Mouse (Mus musculus): ENCODE data around the gene Vmn1r80. TPM values are rescaled to one million over a fixed set of nuclear protein-coding genes. Genes with fewer than 3 reads are reported as not detected.
"Not testable (repeated sequence)": the region's sequence is repeated elsewhere in the genome, so short reads cannot be mapped to it uniquely, and the experiment has no call there.

The Vmn1r80 gene
- polyA plus RNA-seq (2015; fragmentation: Nextera tagmentation; extraction: Ambion mirVana) = not detected in 2 replicates

DNA sequence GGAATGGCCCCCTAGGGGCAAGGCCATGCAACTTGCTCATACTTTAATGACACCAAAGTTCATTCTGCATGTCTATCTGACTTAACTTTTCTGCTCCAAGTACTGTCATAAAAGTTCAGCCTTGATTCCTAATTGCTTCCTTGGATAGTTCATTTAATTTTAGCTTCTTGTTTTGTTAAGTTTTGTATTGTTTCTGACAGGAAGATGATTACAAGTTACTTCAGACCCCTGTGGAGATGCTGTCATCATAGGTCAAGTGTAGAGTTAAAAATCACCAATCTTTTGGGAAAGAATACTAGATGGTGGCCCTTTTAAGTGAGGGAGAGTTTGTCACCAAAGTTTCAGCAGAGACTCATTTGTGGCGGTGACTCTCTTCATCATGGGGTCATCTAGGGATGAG lies at the start of gene Vmn1r80:
Vmn1r80 (plus strand) TSS at position 301 of the 400 bp plus-strand sequence.
- H3K4me1 ChIP-seq (ENCODE audit: control insufficient read depth, insufficient read depth, low read length) = no peaks in the 10 kb centered on the region
- WGBS = 81% methylated on average over 1 of the region's 1 CpGs
- H3K9ac ChIP-seq (ENCODE audit: low read length) = no peak within 1 kb of the TSS
- no peaks in the 10 kb centered on the region for H3K36me3 ChIP-seq (ENCODE audit: control insufficient read depth, insufficient read depth, low read length)
- no peak for ATAC-seq (ENCODE audit: insufficient read depth, low FRiP score)
- no peak within 1 kb of the TSS for H3K27ac ChIP-seq (ENCODE audit: low read length)
- H3K9me3 ChIP-seq (replicated peaks; ENCODE audit: control insufficient read depth, low read length) = 0 out of 2 replicates have a peak, but pooled peaks cover 2% of the 10 kb centered on the region
- no peak within 1 kb of the TSS for H3K4me3 ChIP-seq (replicated peaks; ENCODE audit: low read length)
- H3K27me3 ChIP-seq (ENCODE audit: control insufficient read depth, insufficient read depth, low read length) = no peaks in the 10 kb centered on the region
- no peak within 1 kb of the TSS for H3K4me2 ChIP-seq (ENCODE audit: low read depth, low read length)

GRCm38 (mm10) chr7:12149957-12150356 lies 39.1 kb upstream of the Vmn1r80 start, which contains the start of gene Vmn1r78:
TSS of gene Vmn1r78 (plus strand) at chr7:12150257.
- no peak within 1 kb of the TSS for H3K4me2 ChIP-seq (ENCODE audit: low read depth, low read length)
- ATAC-seq (ENCODE audit: insufficient read depth, low FRiP score) = no peak
- H3K4me3 ChIP-seq (replicated peaks; ENCODE audit: low read length) = no peak within 1 kb of the TSS
- 49% methylated on average over 2 of the region's 2 CpGs for WGBS
- no peaks in the 10 kb centered on the region for H3K36me3 ChIP-seq (ENCODE audit: control insufficient read depth, insufficient read depth, low read length)
- H3K4me1 ChIP-seq (ENCODE audit: control insufficient read depth, insufficient read depth, low read length) = no peaks in the 10 kb centered on the region
- H3K9ac ChIP-seq (ENCODE audit: low read length) = no peak within 1 kb of the TSS
- H3K27ac ChIP-seq (ENCODE audit: low read length) = no peak within 1 kb of the TSS
- 0 out of 2 replicates have a peak, but pooled peaks cover 8% of the 10 kb centered on the region for H3K9me3 ChIP-seq (replicated peaks; ENCODE audit: control insufficient read depth, low read length)
- H3K27me3 ChIP-seq (ENCODE audit: control insufficient read depth, insufficient read depth, low read length) = no peaks in the 10 kb centered on the region

GRCm38 (mm10) chr7:12156463-12156862 lies 32.6 kb upstream of the Vmn1r80 start:
- not testable (repeated sequence) for H3K9ac ChIP-seq (ENCODE audit: low read length); ATAC-seq (ENCODE audit: insufficient read depth, low FRiP score); H3K27me3 ChIP-seq (ENCODE audit: control insufficient read depth, insufficient read depth, low read length); H3K27ac ChIP-seq (ENCODE audit: low read length); H3K4me3 ChIP-seq (replicated peaks; ENCODE audit: low read length); H3K9me3 ChIP-seq (replicated peaks; ENCODE audit: control insufficient read depth, low read length); H3K4me1 ChIP-seq (ENCODE audit: control insufficient read depth, insufficient read depth, low read length); H3K4me2 ChIP-seq (ENCODE audit: low read depth, low read length); H3K36me3 ChIP-seq (ENCODE audit: control insufficient read depth, insufficient read depth, low read length)
- whole genome bisulfite sequencing = 13% methylated on average over 1 of the region's 1 CpGs

GRCm38 (mm10) chr7:12170979-12171378 lies 18.1 kb upstream of the Vmn1r80 start, which contains the start of gene Vmn1r79:
TSS of gene Vmn1r79 (plus strand) at chr7:12171279.
- not testable (repeated sequence) for H3K4me1 ChIP-seq (ENCODE audit: control insufficient read depth, insufficient read depth, low read length); H3K9ac ChIP-seq (ENCODE audit: low read length); H3K36me3 ChIP-seq (ENCODE audit: control insufficient read depth, insufficient read depth, low read length); H3K4me3 ChIP-seq (replicated peaks; ENCODE audit: low read length); H3K9me3 ChIP-seq (replicated peaks; ENCODE audit: control insufficient read depth, low read length); ATAC-seq (ENCODE audit: insufficient read depth, low FRiP score); H3K27ac ChIP-seq (ENCODE audit: low read length); H3K27me3 ChIP-seq (ENCODE audit: control insufficient read depth, insufficient read depth, low read length); H3K4me2 ChIP-seq (ENCODE audit: low read depth, low read length)

GRCm38 (mm10) chr7:12172926-12173325 lies 16.2 kb upstream of the Vmn1r80 start:
- H3K9me3 ChIP-seq (replicated peaks; ENCODE audit: control insufficient read depth, low read length); ATAC-seq (ENCODE audit: insufficient read depth, low FRiP score); H3K27ac ChIP-seq (ENCODE audit: low read length); H3K4me1 ChIP-seq (ENCODE audit: control insufficient read depth, insufficient read depth, low read length); H3K27me3 ChIP-seq (ENCODE audit: control insufficient read depth, insufficient read depth, low read length); H3K36me3 ChIP-seq (ENCODE audit: control insufficient read depth, insufficient read depth, low read length); H3K9ac ChIP-seq (ENCODE audit: low read length); H3K4me2 ChIP-seq (ENCODE audit: low read depth, low read length); H3K4me3 ChIP-seq (replicated peaks; ENCODE audit: low read length): not testable (repeated sequence)
- WGBS = 56% methylated on average over 2 of the region's 2 CpGs

DNA sequence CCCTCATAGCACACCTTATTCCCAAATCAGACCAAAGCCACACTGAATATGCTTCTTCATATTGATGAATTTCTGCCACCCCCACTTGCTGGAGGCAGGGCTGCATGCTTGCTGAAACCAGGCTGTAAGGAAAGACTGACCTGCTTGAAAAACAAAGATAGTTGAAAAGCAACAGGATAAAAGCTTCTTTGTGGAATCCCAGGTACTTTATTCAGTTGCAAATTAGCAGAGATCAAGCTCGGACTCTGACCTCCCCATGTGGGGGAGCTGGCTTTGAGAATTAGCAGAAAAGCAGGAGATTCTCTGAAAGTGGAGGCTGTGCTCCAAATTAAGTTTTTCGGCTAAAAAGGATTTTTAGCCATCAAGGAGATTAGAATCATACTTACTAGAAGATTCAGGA lies 15.1 kb downstream of the Vmn1r80 start:
- H3K4me3 ChIP-seq (replicated peaks; ENCODE audit: low read length) = no peak overlapping the region
- no peaks in the 10 kb centered on the region for H3K36me3 ChIP-seq (ENCODE audit: control insufficient read depth, insufficient read depth, low read length)
- H3K9ac ChIP-seq (ENCODE audit: low read length) = no peak overlapping the region
- no peaks in the 10 kb centered on the region; the same call in 1 of the 2 replicates for H3K9me3 ChIP-seq (replicated peaks; ENCODE audit: control insufficient read depth, low read length)
- no peaks in the 10 kb centered on the region for H3K4me1 ChIP-seq (ENCODE audit: control insufficient read depth, insufficient read depth, low read length)
- 75% methylated on average over 2 of the region's 2 CpGs for WGBS
- no peak overlapping the region for H3K27ac ChIP-seq (ENCODE audit: low read length)
- no peak overlapping the region for H3K4me2 ChIP-seq (ENCODE audit: low read depth, low read length)
- no peak for ATAC-seq (ENCODE audit: insufficient read depth, low FRiP score)
- H3K27me3 ChIP-seq (ENCODE audit: control insufficient read depth, insufficient read depth, low read length) = no peaks in the 10 kb centered on the region

Other genes starting within 250 kb of the Vmn1r80 start
- gene Vmn1r77, start 152.5 kb upstream of the Vmn1r80 start, polyA plus RNA-seq (2015; fragmentation: Nextera tagmentation; extraction: Ambion mirVana) = not detected in 2 replicates
- gene Vmn1r78, start 39.0 kb upstream of the Vmn1r80 start, polyA plus RNA-seq (2015; fragmentation: Nextera tagmentation; extraction: Ambion mirVana) = not detected in 2 replicates
- gene Vmn1r79, start 18.0 kb upstream of the Vmn1r80 start, polyA plus RNA-seq (2015; fragmentation: Nextera tagmentation; extraction: Ambion mirVana) = not detected in 2 replicates
- not detected in 2 replicates for gene Vmn1r81, start 79.0 kb downstream of the Vmn1r80 start, polyA plus RNA-seq (2015; fragmentation: Nextera tagmentation; extraction: Ambion mirVana)
- gene Vmn1r82, start 111.1 kb downstream of the Vmn1r80 start, polyA plus RNA-seq (2015; fragmentation: Nextera tagmentation; extraction: Ambion mirVana) = not detected in 2 replicates
- gene Vmn1r83, start 140.2 kb downstream of the Vmn1r80 start, polyA plus RNA-seq (2015; fragmentation: Nextera tagmentation; extraction: Ambion mirVana) = not detected in 2 replicates
- gene Vmn1r84, start 180.0 kb downstream of the Vmn1r80 start, polyA plus RNA-seq (2015; fragmentation: Nextera tagmentation; extraction: Ambion mirVana) = not detected in 2 replicates
- gene Zfp551, start 233.5 kb downstream of the Vmn1r80 start, polyA plus RNA-seq (2015; fragmentation: Nextera tagmentation; extraction: Ambion mirVana) = 3.9 and 4.1 TPM in 2 replicates